Mouse (Mus musculus) mature B cell (primary cell): Measurements from ENCODE around the gene Zfp46.

Experiments
- in situ Hi-C: fragments of 300-500 bp; cut with MboI; formaldehyde crosslinking; loops from 2 replicates; pipeline ENCODE4 v1.14.3; 2019

Gene Zfp46

DNA sequence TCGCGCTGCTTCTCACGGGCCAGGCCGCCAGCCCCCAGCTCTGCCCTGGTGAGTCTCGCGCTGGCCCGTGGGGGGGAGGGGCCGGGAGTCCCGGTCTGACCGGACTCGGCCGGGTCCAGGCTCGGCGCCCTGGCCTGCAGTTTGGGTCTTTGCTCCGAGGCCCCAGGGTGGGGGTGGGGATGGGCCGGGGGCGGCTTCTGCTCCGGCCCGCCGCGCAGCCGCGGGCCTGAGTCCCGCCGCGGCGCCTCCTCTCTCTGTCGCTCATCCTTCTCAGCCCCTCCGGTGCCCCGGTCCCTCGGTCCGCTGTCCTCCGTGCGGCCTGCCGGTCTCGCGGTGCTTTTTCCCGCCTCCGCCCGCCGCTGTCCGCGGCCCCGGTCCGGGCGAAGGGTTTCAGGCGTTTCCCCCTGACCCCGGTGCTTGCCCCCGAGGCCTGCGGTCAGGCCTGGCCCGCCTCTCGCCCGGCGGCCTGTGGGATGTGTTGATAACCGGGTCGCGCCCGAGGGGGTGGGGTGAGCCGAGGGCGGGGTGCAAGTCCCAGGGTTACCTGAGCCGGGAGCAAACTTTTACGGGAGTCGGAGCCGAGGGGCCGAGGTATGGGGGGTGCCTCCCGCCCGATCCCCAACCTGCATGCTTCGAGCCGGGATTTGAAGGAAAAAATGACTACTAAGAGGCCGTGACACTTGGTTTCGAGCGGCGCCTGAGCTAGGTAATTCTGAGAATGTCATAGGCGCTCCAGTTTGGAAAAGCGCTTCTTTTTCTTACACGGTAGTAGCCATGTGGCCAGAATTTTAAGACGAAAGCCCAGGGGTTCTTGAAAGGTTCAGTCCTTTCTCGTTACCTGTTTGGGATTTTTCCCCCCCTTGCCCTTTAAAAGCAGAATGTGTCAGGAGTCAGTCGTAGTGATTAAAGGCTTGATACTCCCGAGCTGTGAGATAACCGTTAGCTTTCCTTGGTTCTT lies 26.8 kb downstream of the Zfp46 start:
- in situ Hi-C loops: no loop called here

DNA sequence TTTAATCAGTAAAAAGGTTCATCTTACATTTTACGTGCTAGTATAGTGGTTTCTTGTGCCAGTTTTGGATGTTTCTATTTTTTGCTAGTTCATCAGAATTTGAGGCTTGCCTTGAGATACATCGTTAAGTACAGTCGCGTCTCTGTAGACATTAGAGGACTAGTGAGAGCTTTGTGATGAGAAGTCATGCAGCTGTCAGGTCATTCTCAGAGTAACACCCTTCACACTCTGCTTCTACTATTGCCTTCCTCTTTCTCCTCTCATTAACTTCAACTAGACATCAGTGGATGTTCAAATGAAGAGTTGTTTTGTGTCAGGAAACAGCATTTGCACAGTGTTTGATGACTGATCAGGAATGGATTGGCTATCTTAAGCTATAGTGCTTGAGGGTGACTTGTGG lies 28.1 kb downstream of the Zfp46 start:
- in situ Hi-C loops: no loop called here

DNA sequence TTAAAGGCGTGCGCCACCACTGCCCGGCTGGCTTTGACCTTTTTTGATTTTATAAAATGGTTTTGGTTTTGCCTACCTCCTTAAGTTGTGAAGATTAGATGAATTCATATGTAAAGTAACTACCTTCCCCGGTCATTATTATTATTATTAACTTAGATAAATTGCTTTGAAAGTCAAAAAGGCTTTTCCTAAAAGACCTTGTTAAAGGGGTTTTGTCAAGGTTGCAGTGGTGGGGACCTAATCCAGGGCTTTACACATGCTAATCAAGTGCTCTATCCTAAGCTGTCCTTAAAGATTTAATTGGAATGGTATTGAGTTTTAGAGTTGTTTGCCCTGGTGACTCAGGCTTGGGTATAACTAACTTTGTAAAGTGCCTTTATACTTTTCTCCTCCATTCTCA lies 33.2 kb downstream of the Zfp46 start:
- in situ Hi-C loops: no loop called here

DNA sequence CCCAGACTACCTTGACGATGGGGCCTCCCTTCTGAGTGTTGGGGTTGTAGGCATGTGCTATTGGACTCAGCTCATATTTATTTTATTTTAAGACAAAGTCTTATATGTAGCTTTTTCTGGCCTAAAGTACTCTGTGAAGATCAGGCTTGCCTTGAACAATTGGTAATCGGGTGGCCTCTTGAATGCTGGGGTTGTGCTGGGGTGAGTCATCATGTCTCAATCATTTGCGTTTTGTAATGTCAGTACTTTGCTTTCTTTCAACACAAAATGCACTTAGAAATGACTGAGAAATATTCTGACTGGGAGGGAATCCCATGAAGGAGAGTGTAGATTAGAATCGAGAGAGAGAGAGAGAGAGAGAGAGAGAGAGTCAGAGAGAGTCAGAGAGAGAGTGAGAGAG lies 35.5 kb downstream of the Zfp46 start:
- in situ Hi-C loops: no loop called here

DNA sequence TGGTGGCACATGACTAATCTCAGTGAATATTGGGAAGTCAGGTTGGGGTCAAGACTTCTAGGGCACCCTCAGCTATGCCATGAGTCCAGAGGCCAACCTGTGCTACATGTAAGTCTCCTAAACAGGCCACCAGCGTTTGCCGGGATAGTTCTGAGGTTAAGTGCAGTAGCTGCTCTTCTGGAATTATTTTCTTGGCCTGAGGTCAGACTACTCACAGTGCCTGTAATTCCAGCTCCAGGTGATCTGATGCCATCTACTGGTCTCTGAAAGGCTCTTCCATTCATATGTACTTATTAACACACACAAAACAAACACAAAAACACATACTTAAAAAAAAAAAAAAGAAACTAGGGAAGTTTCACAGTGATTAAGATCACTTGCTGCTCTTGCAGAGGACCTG lies 39.7 kb downstream of the Zfp46 start:
- in situ Hi-C loops: no loop called here

DNA sequence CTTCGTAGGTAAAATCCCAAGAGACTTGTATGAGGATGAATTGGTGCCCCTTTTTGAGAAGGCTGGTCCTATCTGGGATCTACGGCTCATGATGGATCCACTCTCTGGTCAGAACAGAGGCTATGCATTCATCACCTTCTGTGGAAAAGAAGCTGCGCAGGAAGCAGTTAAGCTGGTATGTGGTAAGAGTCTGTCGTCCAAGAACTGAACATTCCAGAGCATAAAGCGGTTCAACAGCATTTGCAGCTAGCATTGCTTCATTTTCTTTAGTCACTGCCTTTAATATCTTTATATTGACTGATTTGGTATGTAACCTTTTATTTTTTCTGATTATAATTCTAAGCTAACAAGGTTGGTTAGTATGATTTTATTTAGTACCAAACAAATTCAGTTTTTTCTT lies 42.8 kb downstream of the Zfp46 start:
- in situ Hi-C loops: no loop called here

DNA sequence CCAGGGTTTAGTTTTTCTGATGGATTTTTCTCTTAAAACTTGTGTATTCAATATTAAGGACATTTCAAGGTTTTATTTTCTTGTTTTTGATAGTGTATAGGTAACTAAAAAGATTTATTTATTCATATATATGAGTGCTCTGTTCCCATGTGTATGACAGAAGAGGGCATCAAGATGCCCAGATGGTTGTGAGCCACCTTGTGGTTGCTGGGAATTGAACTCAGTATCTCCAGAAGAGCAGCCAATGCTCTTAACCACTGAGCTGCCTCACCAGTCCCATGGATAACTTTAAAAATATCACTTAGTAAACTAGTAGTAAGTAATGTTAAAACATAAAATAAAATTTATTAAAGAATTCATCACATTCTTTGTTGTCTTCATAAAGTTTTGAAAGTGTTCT lies 43.6 kb downstream of the Zfp46 start:
- in situ Hi-C loops: no loop called here

DNA sequence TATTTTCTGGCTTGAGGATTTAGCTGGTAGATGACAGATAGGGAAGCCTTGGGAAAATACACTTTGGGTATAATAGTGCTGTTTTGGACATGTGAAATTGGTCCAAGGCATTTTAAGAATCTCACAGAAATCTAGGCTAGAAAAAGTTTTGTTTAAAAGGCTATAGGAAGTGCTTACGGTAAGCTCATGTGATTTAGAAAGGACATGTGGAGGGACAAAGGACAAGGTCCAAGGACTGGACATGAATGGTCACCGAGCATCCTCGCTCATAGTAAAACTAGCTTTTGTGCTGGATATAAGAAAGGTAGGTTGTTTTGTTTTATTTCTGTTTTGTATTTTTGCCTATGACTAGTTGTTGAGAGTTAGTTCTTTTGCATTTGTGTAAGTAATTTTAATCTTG lies 47.2 kb downstream of the Zfp46 start:
- in situ Hi-C loops: no loop called here

DNA sequence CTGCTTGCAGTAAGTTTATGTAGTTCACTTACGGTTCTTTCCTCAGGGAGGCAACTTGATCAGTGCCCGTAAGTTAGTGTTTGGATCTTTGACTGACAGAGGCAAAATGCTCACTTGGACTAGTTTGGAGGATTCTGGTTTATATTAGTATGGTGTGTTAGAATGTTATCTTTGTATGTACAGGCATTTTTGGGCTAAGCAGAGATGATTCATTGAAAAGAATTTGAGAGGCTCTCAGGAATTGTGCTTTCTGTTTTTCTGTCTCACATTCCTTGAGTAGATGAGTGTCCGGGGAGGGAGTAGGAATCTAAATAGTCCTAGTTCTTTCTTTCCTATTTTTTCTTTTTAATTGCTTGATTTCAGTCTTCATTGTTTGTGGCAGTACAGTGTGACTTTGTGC lies 48.7 kb downstream of the Zfp46 start:
- in situ Hi-C loops: no loop called here

DNA sequence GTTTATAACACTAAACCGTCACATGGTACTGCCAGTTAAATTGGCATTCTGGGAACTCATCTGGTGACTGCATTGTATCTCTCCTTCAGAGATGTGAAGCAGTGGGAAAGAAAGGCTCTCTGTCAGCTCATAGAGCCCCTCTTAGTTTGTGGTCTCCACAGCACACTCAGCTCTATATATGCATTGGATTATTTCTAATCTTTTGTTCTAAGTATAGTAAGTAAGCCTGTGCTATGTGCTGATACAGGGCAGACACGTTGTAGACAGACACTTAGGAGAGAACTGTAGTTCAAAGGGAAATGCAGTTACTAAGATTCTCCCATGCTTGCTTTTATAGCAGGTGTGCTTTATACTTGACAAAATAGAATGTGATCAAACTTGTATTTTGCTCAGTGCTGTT lies 50.6 kb downstream of the Zfp46 start:
- in situ Hi-C loops: no loop called here

DNA sequence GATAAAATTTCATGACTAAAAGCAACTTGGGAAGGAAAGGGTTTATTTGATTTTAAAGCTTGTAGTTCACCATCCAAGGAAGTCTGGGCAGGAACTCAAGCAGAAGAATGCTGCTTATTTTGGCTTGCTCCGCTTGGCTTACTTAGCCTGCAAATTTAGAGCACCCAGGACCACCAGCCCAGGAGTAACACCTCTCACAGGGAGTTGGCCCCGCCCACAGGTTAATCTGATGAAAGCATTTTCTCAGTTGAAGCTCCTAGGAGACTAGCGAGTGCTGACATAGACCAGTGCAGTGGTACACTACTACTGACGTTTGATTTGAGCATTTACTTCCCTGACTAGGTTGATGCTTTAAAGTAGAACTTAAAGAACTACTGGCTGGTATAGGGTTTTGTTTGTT lies 52.6 kb downstream of the Zfp46 start:
- in situ Hi-C loops: no loop called here
